Mouse (Mus musculus) cerebellum, adult 11 months (tissue): ENCODE data around the gene Olfr32.
"Not testable (repeated sequence)": the region's sequence is repeated elsewhere in the genome, so short reads cannot be mapped to it uniquely, and the experiment has no call there.

Experiments used
- DNase-seq: peaks from one replicate; pipeline ENCODE4 v3.0.0; 2022

The Olfr32 gene

DNA sequence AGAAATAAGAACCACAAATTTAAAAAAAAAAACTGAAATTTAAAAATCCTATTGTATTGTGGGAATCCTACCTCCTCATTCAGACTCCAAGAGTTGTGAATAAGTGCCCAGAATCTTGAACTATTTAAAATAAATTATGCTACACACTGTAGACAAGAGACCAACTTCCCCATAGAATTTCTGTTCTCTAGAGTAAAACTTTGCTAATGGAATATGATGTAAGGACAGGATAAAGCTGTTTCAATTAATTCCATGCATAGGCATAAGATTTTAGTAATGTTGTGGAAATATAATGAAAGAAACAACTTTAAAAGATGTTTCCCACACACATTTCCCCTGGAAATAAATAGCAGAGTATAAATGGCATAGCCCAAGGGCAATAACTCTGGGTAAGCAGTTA, at the start of gene Olfr32:
Olfr32 (minus strand) TSS at position 101 of the 400 bp plus-strand sequence.
- no peak for DNase-seq

DNA sequence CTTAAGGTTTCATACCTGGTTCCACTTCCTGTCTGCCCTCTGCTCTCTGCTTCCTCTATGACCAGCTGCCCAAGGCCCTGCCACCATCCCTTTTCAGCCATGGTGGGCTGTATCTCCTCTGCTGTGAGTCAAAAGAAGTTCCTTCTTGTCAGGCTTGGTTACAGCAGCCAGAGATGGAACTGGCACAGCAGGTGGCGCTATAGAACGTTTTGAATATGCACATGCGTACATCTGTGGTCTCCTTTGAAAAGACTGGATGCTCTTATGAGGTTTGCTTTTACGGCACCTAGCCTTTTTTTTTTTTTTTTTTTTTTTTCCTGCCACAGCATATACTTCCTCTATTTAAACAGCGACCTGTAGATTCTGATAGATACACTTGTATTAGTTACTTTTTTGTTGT, 45.0 kb upstream of the Olfr32 start:
- DNase-seq = not testable (repeated sequence)

DNA sequence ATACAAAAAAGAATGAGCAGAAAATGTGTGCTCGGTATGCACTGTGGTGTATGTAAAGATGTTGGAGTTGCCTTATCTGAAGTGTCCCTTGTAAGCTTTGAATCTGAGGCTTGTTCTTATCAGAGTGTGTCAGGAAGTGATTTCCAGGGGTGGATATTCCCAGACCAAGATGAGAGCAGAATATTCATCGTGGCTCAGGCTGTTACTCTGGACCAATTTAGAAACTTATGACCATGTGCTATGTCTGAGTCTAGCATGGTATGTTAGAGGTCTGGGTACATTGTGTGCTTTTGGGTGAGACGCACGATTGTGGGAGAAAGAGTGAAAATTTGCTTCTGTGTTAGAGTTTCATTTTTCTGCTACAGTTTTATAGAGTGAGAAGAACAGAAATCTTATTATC, 44.0 kb upstream of the Olfr32 start:
- DNase-seq = not testable (repeated sequence)

DNA sequence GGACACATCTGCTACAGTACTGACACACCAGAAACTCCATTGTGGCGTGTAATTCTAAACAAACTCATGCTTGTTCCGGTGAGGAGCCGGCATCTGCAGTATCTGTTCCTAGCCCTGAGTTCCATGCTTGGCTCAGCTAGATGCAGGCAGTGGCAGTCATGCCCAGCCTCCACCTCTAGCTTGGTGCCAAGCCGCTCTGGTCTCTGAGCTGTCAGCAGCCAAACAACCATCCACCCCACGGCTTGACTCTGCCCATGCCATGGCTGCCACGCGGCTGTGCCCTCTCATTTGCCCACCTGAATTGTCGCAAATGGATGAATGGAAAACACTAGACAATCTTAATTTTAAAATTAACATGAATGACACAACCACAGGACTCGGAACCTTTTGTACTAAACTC, 11.8 kb upstream of the Olfr32 start:
- DNase-seq = no peak

DNA sequence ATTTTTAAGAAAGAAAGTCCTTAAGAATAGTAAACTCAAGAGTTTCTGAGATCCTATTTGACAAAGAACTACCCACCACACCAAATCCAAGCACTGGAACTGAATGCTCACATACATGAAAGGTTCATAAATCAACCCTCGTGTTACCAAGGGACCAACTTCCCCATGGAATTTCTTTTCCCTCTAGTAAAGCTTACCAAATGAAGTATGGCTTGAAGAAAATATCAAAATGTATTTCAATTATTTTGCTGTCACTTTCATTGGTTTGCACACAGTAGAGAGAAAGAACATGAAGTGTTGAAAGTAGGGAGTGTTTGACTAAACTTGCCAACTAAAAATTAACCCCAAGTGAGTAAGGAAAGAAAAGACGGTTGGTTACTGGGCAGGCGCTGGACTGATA, 10.9 kb upstream of the Olfr32 start, which contains the start of gene Olfr1270:
Olfr1270 (minus strand) TSS at position 101 of the 400 bp plus-strand sequence.
- no peak for DNase-seq

DNA sequence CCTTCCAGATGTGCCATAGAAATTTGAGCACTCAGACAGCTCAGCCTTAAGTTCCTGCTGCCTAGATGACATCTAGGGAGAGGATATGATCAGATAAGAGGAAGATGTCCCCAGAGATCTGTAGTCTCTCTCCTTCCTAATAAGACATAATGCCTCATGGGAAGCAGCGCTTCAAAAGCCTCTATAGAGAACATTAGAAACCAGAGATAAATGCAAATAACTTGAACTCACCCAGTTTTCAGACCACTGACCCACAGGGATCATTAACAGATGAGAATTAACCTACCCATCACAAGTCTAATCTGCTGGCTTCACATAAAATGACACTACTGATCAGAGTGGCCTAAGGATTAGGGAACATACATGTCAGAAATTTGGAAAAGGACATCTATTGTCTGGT, 20.8 kb downstream of the Olfr32 start, which contains the start of gene Olfr1269:
Olfr1269 (minus strand) TSS at position 101 of the 400 bp plus-strand sequence.
- no peak for DNase-seq
